Mouse (Mus musculus) lung, embryonic 16.5 days (tissue): ENCODE measurements around the gene Cuedc2. TPM values are rescaled to one million over a fixed set of nuclear protein-coding genes. Genes with fewer than 3 reads are reported as not detected.

ENCODE experiments used
- ATAC-seq: fragments of 200-750 bp; cut with Nextera tagmentation; 2 replicates; pipeline ENCODE4 v1.8.0; 2017; ENCODE audit warnings: low read depth, mild to moderate bottlenecking, moderate library complexity
- H3K27ac ChIP-seq: fragments of 300-500 bp; sonication (generic); 2 replicates; pipeline ENCODE4 v1.5.1; 2014; ENCODE audit warnings: mild to moderate bottlenecking, control low read depth, low read length
- H3K27me3 ChIP-seq: fragments of 300-500 bp; sonication (generic); 2 replicates; pipeline ENCODE4 v1.6.1; 2014; ENCODE audit warnings: low read depth, low read length, mixed read lengths; ENCODE audit not compliant: control insufficient read depth, insufficient read depth
- H3K36me3 ChIP-seq: fragments of 300-500 bp; sonication (generic); 2 replicates; pipeline ENCODE4 v1.6.1; 2014; ENCODE audit warnings: low read length; ENCODE audit not compliant: control insufficient read depth, insufficient read depth
- H3K4me1 ChIP-seq: fragments of 300-500 bp; sonication (generic); replicated peaks from 2 replicates; pipeline ENCODE4 v1.6.1; 2014; ENCODE audit warnings: low read length, mixed read lengths; ENCODE audit not compliant: control insufficient read depth, insufficient read depth
- H3K4me2 ChIP-seq: fragments of 300-500 bp; sonication (generic); 2 replicates; pipeline ENCODE4 v1.6.1; 2014; ENCODE audit warnings: low read depth, low read length, control low read depth
- H3K4me3 ChIP-seq: fragments of 300-500 bp; sonication (generic); 2 replicates; pipeline ENCODE4 v1.5.1; 2014; ENCODE audit warnings: mild to moderate bottlenecking, low read length, control low read depth
- H3K9ac ChIP-seq: fragments of 300-500 bp; sonication (generic); 2 replicates; pipeline ENCODE4 v1.6.1; 2014; ENCODE audit warnings: low read length, control low read depth
- H3K9me3 ChIP-seq: fragments of 300-500 bp; sonication (generic); 2 replicates; pipeline ENCODE4 v1.6.1; 2016; ENCODE audit warnings: low read length; ENCODE audit not compliant: control insufficient read depth
- WGBS: fragments of 180-500 bp; shearing (Covaris S2); extraction: QIAGEN DNeasy Blood & Tissue Kit; methylation state at CpG from one replicate; pipeline ENCODE4 v1.1.7; 2014; 5-methylcytosine and 5-hydroxymethylcytosine counted together
- polyA plus RNA-seq: library from polyadenylated mRNA; unstranded; fragments of >200 nt; fragmentation: Nextera tagmentation; extraction: Ambion mirVana; gene quantifications from 2 replicates; pipeline ENCODE4 v1.2.1, GENCODE M21; 2015

The Cuedc2 gene
- polyA plus RNA-seq, 1 experiment from 2014 or later, result 144 TPM

GRCm38 (mm10) chr19:46330696-46331095 is 7.8 kb downstream of the Cuedc2 start:
- Histone ChIP-seq H3K27me3 (peaks cover 16% of the 10 kb centered on the region; the same call in 1 of the 2 replicates), H3K36me3 (no peaks in the 10 kb centered on the region), H3K4me2 (no peak overlapping the region), H3K27ac (no peak overlapping the region), H3K9me3 (no peaks in the 10 kb centered on the region), H3K4me1 (peaks cover 18% of the 10 kb centered on the region), H3K9ac (no peak overlapping the region), H3K4me3 (no peak overlapping the region)
- WGBS, result 90% methylated on average over 12 of the region's 12 CpGs
- no peak for ATAC-seq

- peak overlapping the region; percentile 98; the same call in 1 of the 2 replicates for H3K4me2 ChIP-seq
- no peaks in the 10 kb centered on the region for H3K36me3 ChIP-seq
- no peak overlapping the region for H3K4me3 ChIP-seq
- peaks cover 23% of the 10 kb centered on the region for H3K27me3 ChIP-seq
- H3K27ac ChIP-seq, result no peak overlapping the region
- H3K4me1 ChIP-seq, result peaks cover 18% of the 10 kb centered on the region
- H3K9me3 ChIP-seq, result no peaks in the 10 kb centered on the region
- H3K9ac ChIP-seq, result no peak overlapping the region
- 3% methylated on average over 16 of the region's 16 CpGs for WGBS
- peak; percentile 43 for ATAC-seq
Observed at GRCm38 (mm10) chr19:46329951-46330350, 8.6 kb downstream of the Cuedc2 start.

GRCm38 (mm10) chr19:46329031-46329641 is 9.4 kb downstream of the Cuedc2 start:
- Histone ChIP-seq H3K27me3 (peaks cover 29% of the 10 kb centered on the region), H3K9me3 (no peaks in the 10 kb centered on the region), H3K4me2 (peak overlapping the region; percentile 98), H3K4me1 (peaks cover 18% of the 10 kb centered on the region), H3K27ac (peak overlapping the region; percentile 89; the same call in 1 of the 2 replicates), H3K36me3 (no peaks in the 10 kb centered on the region), H3K9ac (peak overlapping the region; percentile 76), H3K4me3 (peak overlapping the region; percentile 71)
- WGBS, result 2% methylated on average over 54 of the region's 54 CpGs
- peak; percentile 1; the same call in 1 of the 2 replicates for ATAC-seq

- no peaks in the 10 kb centered on the region for H3K36me3 ChIP-seq
- H3K9ac ChIP-seq, result peak within 1 kb of the TSS; percentile 76
- peak within 1 kb of the TSS; percentile 98 for H3K4me2 ChIP-seq
- peaks cover 18% of the 10 kb centered on the region for H3K4me1 ChIP-seq
- peak within 1 kb of the TSS; percentile 71 for H3K4me3 ChIP-seq
- ATAC-seq, result peak; percentile 92
- H3K27ac ChIP-seq, result peak within 1 kb of the TSS; percentile 89
- under 1% methylated on average over 81 of the region's 81 CpGs for WGBS
- H3K27me3 ChIP-seq, result peaks cover 36% of the 10 kb centered on the region
- no peaks in the 10 kb centered on the region for H3K9me3 ChIP-seq
Observed at GRCm38 (mm10) chr19:46328081-46329030, 10.1 kb downstream of the Cuedc2 start, which contains the start of gene Fbxl15. Fbxl15 (plus strand) TSS chr19:46328184.

GRCm38 (mm10) chr19:46327531-46328064 is 10.9 kb downstream of the Cuedc2 start:
- Histone ChIP-seq H3K36me3 (no peaks in the 10 kb centered on the region), H3K4me3 (peak overlapping the region; percentile 71), H3K27ac (peak overlapping the region; percentile 89; the same call in 1 of the 2 replicates), H3K27me3 (peaks cover 43% of the 10 kb centered on the region), H3K4me2 (peak overlapping the region; percentile 98), H3K9me3 (no peaks in the 10 kb centered on the region), H3K9ac (peak overlapping the region; percentile 76), H3K4me1 (peaks cover 18% of the 10 kb centered on the region)
- 24% methylated on average over 14 of the region's 14 CpGs for WGBS
- ATAC-seq, result no peak

GRCm38 (mm10) chr19:46326756-46327305 is 11.7 kb downstream of the Cuedc2 start, which contains the start of gene Psd:
Psd (minus strand) TSS chr19:46327156.
- peak within 1 kb of the TSS; percentile 98 for H3K4me2 ChIP-seq
- peaks cover 45% of the 10 kb centered on the region for H3K27me3 ChIP-seq
- peaks cover 18% of the 10 kb centered on the region for H3K4me1 ChIP-seq
- ATAC-seq, result no peak
- under 1% methylated on average over 35 of the region's 35 CpGs for WGBS
- peak within 1 kb of the TSS; percentile 76 for H3K9ac ChIP-seq
- H3K9me3 ChIP-seq, result no peaks in the 10 kb centered on the region
- no peaks in the 10 kb centered on the region for H3K36me3 ChIP-seq
- peak within 1 kb of the TSS; percentile 89 for H3K27ac ChIP-seq
- H3K4me3 ChIP-seq, result peak within 1 kb of the TSS; percentile 71

GRCm38 (mm10) chr19:46326019-46326755 is 12.3 kb downstream of the Cuedc2 start:
- ATAC-seq, result no peak

GRCm38 (mm10) chr19:46324918-46325317 is 13.6 kb downstream of the Cuedc2 start:
- Histone ChIP-seq H3K4me3 (no peak overlapping the region), H3K36me3 (no peaks in the 10 kb centered on the region), H3K27ac (no peak overlapping the region), H3K27me3 (peaks cover 61% of the 10 kb centered on the region), H3K9ac (no peak overlapping the region), H3K9me3 (no peaks in the 10 kb centered on the region), H3K4me1 (peaks cover 18% of the 10 kb centered on the region), H3K4me2 (no peak overlapping the region)
- WGBS, result 55% methylated on average over 5 of the region's 5 CpGs
- ATAC-seq, result no peak

More at GRCm38 (mm10) chr19:46326019-46326755, 12.3 kb downstream of the Cuedc2 start:
- H3K27ac ChIP-seq, result no peak overlapping the region
- no peak overlapping the region for H3K4me2 ChIP-seq
- 6% methylated on average over 28 of the region's 29 CpGs for WGBS
- no peak overlapping the region for H3K4me3 ChIP-seq
- peaks cover 49% of the 10 kb centered on the region for H3K27me3 ChIP-seq
- H3K36me3 ChIP-seq, result no peaks in the 10 kb centered on the region
- no peak overlapping the region for H3K9ac ChIP-seq
- H3K9me3 ChIP-seq, result no peaks in the 10 kb centered on the region
- H3K4me1 ChIP-seq, result peaks cover 18% of the 10 kb centered on the region
